In genomic region chr10:61909004-61909403, GRCm38 (mm10) we compare ENCODE assay signal across 24 mouse cellular contexts.
A peak's percentile ranks its signal among the peaks of the same experiment; 100 is the strongest.
DNase-seq lines count a peak whose midpoint lies in the region; ATAC-seq and TF ChIP-seq lines count a peak whose summit lies in the region.
"Had no signal": no experiment of that assay in that cellular context is flagged by ENCODE, and none has a peak within 500 bp of the region (broad histone marks: within the 10 kb centered on the region; RNA-seq: fewer than 3 reads in every experiment).

No protein-coding gene starts in this region.

- ATAC-seq in lung, embryonic 15.5 days (ENCODE audit: borderline replicate concordance, extremely low read depth, low FRiP score, low TSS enrichment), result peak; percentile 64; the same call in 1 of the 2 replicates
- 0 out of 2 replicates have a peak, but pooled peaks have one; percentile 33 for ATAC-seq in limb, embryonic 13.5 days (ENCODE audit: low FRiP score, low read depth)
- ATAC-seq in frontal cortex, adult (ENCODE audit: low TSS enrichment), result no peak
- ATAC-seq: forebrain, postnatal 0 days; inflammation-experienced regulatory T-cells, adult 6 months had no signal

- no peak for TF ChIP-seq POLR2A in kidney, adult 2 months (IDR thresholded peaks at IDR 0.05; ENCODE audit: low read depth, low read length)

- no peak overlapping the region for H3K27ac ChIP-seq in kidney, adult 2 months (ENCODE audit: insufficient read depth, low read depth, low read length)
- no peak overlapping the region for H3K27ac ChIP-seq in lung, embryonic 15.5 days
- 0 out of 2 replicates have a peak overlapping the region, but pooled peaks have one; percentile 33 for H3K27ac ChIP-seq in limb, embryonic 13.5 days
- H3K27ac ChIP-seq: heart, embryonic 15.5 days; hindbrain, embryonic 14.5 days; layer of hippocampus, adult 2 months; liver, embryonic 15.5 days; midbrain, embryonic 12.5 days had no signal

- TF ChIP-seq CTCF in kidney, adult 2 months (conservative IDR thresholded peaks at IDR 0.05; ENCODE audit: insufficient read depth, insufficient read length, low read depth, low read length), result no peak

- no peaks in the 10 kb centered on the region for H3K9me3 ChIP-seq in lung, embryonic 15.5 days
- H3K9me3 ChIP-seq in limb, embryonic 13.5 days, result 0 out of 2 replicates have a peak, but pooled peaks cover 10% of the 10 kb centered on the region
- H3K9me3 ChIP-seq: heart, embryonic 15.5 days; liver, embryonic 15.5 days had no signal

- H3K27me3 ChIP-seq in kidney, adult 2 months (replicated peaks; ENCODE audit: control insufficient read depth, insufficient read depth, low read length), result no peaks in the 10 kb centered on the region
- no peaks in the 10 kb centered on the region for H3K27me3 ChIP-seq in lung, embryonic 15.5 days
- H3K27me3 ChIP-seq in limb, embryonic 13.5 days, result no peaks in the 10 kb centered on the region
- H3K27me3 ChIP-seq: heart, embryonic 15.5 days; liver, embryonic 15.5 days had no signal

- peak; percentile 18 for DNase-seq in kidney, adult 2 months
- no peak for DNase-seq in kidney, adult 11 months
- DNase-seq in lung, adult 18-20 months, result no peak
- DNase-seq in lung, postnatal 25 days (ENCODE audit: low spot score), result peak; percentile 16
- DNase-seq in cerebellum, adult 9-11 months, result no peak
- DNase-seq: adrenal gland, postnatal 14 days; cerebellum, adult 9-10 months; forebrain, postnatal 0 days; gastrocnemius, postnatal 36 days; heart, postnatal 36 days; kidney, adult 9 months; liver; right cerebral cortex, postnatal 14 days; spleen, adult 18-20 months; thymus, postnatal 14 days had no signal

- WGBS in kidney, adult 2 months, result 61% methylated on average over 3 of the region's 3 CpGs
- WGBS in lung, embryonic 15.5 days, result 50% methylated on average over 3 of the region's 3 CpGs
- 59% methylated on average over 3 of the region's 3 CpGs for WGBS in limb, embryonic 13.5 days

- no peaks in the 10 kb centered on the region for H3K36me3 ChIP-seq in kidney, adult 2 months (ENCODE audit: control insufficient read depth, insufficient read depth, low read length)
- peaks cover 4% of the 10 kb centered on the region; the same call in 1 of the 2 replicates for H3K36me3 ChIP-seq in lung, embryonic 15.5 days
- H3K36me3 ChIP-seq in limb, embryonic 13.5 days, result no peaks in the 10 kb centered on the region
- H3K36me3 ChIP-seq: liver, embryonic 15.5 days; midbrain, embryonic 12.5 days had no signal

- H3K9ac ChIP-seq in lung, embryonic 15.5 days, result no peak overlapping the region
- H3K9ac ChIP-seq in limb, embryonic 13.5 days, result no peak overlapping the region
- H3K9ac ChIP-seq: forebrain, postnatal 0 days; heart, embryonic 15.5 days; hindbrain, embryonic 14.5 days; liver, embryonic 15.5 days; midbrain, embryonic 12.5 days had no signal

- no peak overlapping the region for H3K4me2 ChIP-seq in lung, embryonic 15.5 days
- H3K4me2 ChIP-seq in limb, embryonic 13.5 days (replicated peaks), result no peak overlapping the region
- H3K4me2 ChIP-seq: heart, embryonic 15.5 days; hindbrain, embryonic 14.5 days; liver, embryonic 15.5 days; midbrain, embryonic 12.5 days had no signal

- H3K4me1 ChIP-seq in kidney, adult 2 months (ENCODE audit: control insufficient read depth, insufficient read depth, low read length), result no peaks in the 10 kb centered on the region
- peaks cover 26% of the 10 kb centered on the region for H3K4me1 ChIP-seq in lung, embryonic 15.5 days
- H3K4me1 ChIP-seq in limb, embryonic 13.5 days, result peaks cover 15% of the 10 kb centered on the region; the same call in 1 of the 2 replicates
- H3K4me1 ChIP-seq: midbrain, embryonic 12.5 days had no signal

- no peak overlapping the region for H3K4me3 ChIP-seq in kidney, adult 2 months (ENCODE audit: insufficient read depth, low read depth, low read length)
- no peak overlapping the region for H3K4me3 ChIP-seq in lung, embryonic 15.5 days
- no peak overlapping the region for H3K4me3 ChIP-seq in limb, embryonic 13.5 days
- H3K4me3 ChIP-seq: heart, embryonic 15.5 days; layer of hippocampus, adult 2 months; liver, embryonic 15.5 days; midbrain, embryonic 12.5 days had no signal

Comparison
In these comparisons a context has a peak if more than half of its experiments do, and no peak if none do; other contexts are left out.
1. DNase-seq: peak in kidney, adult 2 months (single experiment) and lung, postnatal 25 days (single experiment); none in kidney, adult 11 months (single experiment), lung, adult 18-20 months (0 of 2) and cerebellum, adult 9-11 months (single experiment).